9 mouse cellular contexts compared by ENCODE assay signal in the genomic region with DNA sequence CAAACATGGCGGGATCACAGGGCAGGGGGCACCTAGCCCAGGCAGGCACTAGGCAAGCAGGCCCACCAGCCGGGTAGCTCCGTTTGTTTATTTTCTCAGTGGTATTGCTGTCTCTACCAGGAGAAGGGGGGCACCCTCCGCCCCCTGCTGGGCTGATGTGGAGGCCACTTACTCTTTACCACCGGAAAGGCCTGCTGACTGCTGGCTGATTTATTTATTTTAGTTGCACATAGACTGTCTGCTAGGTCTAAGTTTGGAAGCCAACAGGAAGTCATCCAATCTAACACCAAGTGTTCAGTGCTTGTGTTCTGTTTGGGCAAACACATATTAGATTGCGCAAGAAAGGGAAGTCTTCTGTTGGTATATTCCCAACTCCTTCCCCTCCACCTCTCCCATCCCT.
DNase-seq lines count a peak whose midpoint lies in the region; ATAC-seq lines count a peak whose summit lies in the region.
"Had no signal": no experiment of that assay in that cellular context is flagged by ENCODE, and none has a peak within 500 bp of the region (broad histone marks: within the 10 kb centered on the region; RNA-seq: fewer than 3 reads in every experiment).

No protein-coding gene starts in this region.

- peak overlapping the region; percentile 45; the same call in 1 of the 2 replicates for H3K27ac ChIP-seq in hindbrain, embryonic 10.5 days
- H3K27ac ChIP-seq in hindbrain, embryonic 14.5 days = no peak overlapping the region
- H3K27ac ChIP-seq in heart, embryonic 16.5 days (ENCODE audit: low read length) = no peak overlapping the region
- H3K27ac ChIP-seq in limb, embryonic 11.5 days (replicated peaks; ENCODE audit: low read depth, low read length) = no peak overlapping the region
- peak overlapping the region; percentile 44; the same call in 1 of the 2 replicates for H3K27ac ChIP-seq in stomach, embryonic 14.5 days (ENCODE audit: low read length)
- H3K27ac ChIP-seq: embryonic facial prominence, embryonic 13.5 days had no signal

- H3K27me3 ChIP-seq in hindbrain, embryonic 10.5 days (ENCODE audit: insufficient read depth, poor library complexity, severe bottlenecking) = peaks cover 8% of the 10 kb centered on the region; the same call in 1 of the 2 replicates
- H3K27me3 ChIP-seq in hindbrain, embryonic 14.5 days (ENCODE audit: control insufficient read depth, insufficient read depth, low read length) = no peaks in the 10 kb centered on the region
- no peaks in the 10 kb centered on the region for H3K27me3 ChIP-seq in heart, embryonic 16.5 days (ENCODE audit: control insufficient read depth, insufficient read depth, low read length)
- H3K27me3 ChIP-seq in limb, embryonic 11.5 days (ENCODE audit: control insufficient read depth, insufficient read depth, low read length) = no peaks in the 10 kb centered on the region
- no peaks in the 10 kb centered on the region for H3K27me3 ChIP-seq in stomach, embryonic 14.5 days (ENCODE audit: control insufficient read depth, insufficient read depth, low read length)
- H3K27me3 ChIP-seq: embryonic facial prominence, embryonic 13.5 days had no signal

- no peaks in the 10 kb centered on the region for H3K36me3 ChIP-seq in hindbrain, embryonic 10.5 days
- no peaks in the 10 kb centered on the region for H3K36me3 ChIP-seq in hindbrain, embryonic 14.5 days (replicated peaks; ENCODE audit: control insufficient read depth, insufficient read depth)
- H3K36me3 ChIP-seq in heart, embryonic 16.5 days (ENCODE audit: control insufficient read depth, insufficient read depth) = no peaks in the 10 kb centered on the region
- H3K36me3 ChIP-seq in limb, embryonic 11.5 days (ENCODE audit: control insufficient read depth, insufficient read depth, low read length) = no peaks in the 10 kb centered on the region
- no peaks in the 10 kb centered on the region for H3K36me3 ChIP-seq in stomach, embryonic 14.5 days (ENCODE audit: control insufficient read depth, insufficient read depth, low read length)
- H3K36me3 ChIP-seq: embryonic facial prominence, embryonic 13.5 days had no signal

- H3K4me2 ChIP-seq in hindbrain, embryonic 14.5 days (replicated peaks) = no peak overlapping the region
- no peak overlapping the region for H3K4me2 ChIP-seq in heart, embryonic 16.5 days (ENCODE audit: low read depth, low read length)
- no peak overlapping the region for H3K4me2 ChIP-seq in limb, embryonic 11.5 days (ENCODE audit: low read depth, severe bottlenecking)
- H3K4me2 ChIP-seq in stomach, embryonic 14.5 days (replicated peaks; ENCODE audit: low read depth, low read length) = no peak overlapping the region
- H3K4me2 ChIP-seq: embryonic facial prominence, embryonic 13.5 days had no signal

- 44% methylated on average over 6 of the region's 6 CpGs for WGBS in hindbrain, embryonic 10.5 days
- WGBS in hindbrain, embryonic 14.5 days = 62% methylated on average over 6 of the region's 6 CpGs
- WGBS in heart, embryonic 16.5 days = 37% methylated on average over 6 of the region's 6 CpGs
- 29% methylated on average over 6 of the region's 6 CpGs for WGBS in limb, embryonic 11.5 days
- WGBS in stomach, embryonic 14.5 days = 40% methylated on average over 6 of the region's 6 CpGs

- H3K9me3 ChIP-seq in hindbrain, embryonic 10.5 days = no peaks in the 10 kb centered on the region
- no peaks in the 10 kb centered on the region for H3K9me3 ChIP-seq in hindbrain, embryonic 14.5 days (ENCODE audit: control insufficient read depth, low read length)
- H3K9me3 ChIP-seq in heart, embryonic 16.5 days (replicated peaks; ENCODE audit: control insufficient read depth, low read length) = no peaks in the 10 kb centered on the region
- H3K9me3 ChIP-seq in limb, embryonic 11.5 days (ENCODE audit: control insufficient read depth, low read length) = no peaks in the 10 kb centered on the region
- H3K9me3 ChIP-seq in stomach, embryonic 14.5 days (ENCODE audit: control insufficient read depth, low read depth, low read length) = no peaks in the 10 kb centered on the region
- H3K9me3 ChIP-seq: embryonic facial prominence, embryonic 13.5 days had no signal

- H3K4me3 ChIP-seq in hindbrain, embryonic 10.5 days = no peak overlapping the region
- no peak overlapping the region for H3K4me3 ChIP-seq in hindbrain, embryonic 14.5 days (replicated peaks; ENCODE audit: low read length)
- no peak overlapping the region for H3K4me3 ChIP-seq in heart, embryonic 16.5 days (ENCODE audit: low read length)
- H3K4me3 ChIP-seq in limb, embryonic 11.5 days (ENCODE audit: low read depth, low read length) = no peak overlapping the region
- H3K4me3 ChIP-seq in stomach, embryonic 14.5 days (ENCODE audit: low read depth, low read length) = no peak overlapping the region
- H3K4me3 ChIP-seq: embryonic facial prominence, embryonic 13.5 days had no signal

- ATAC-seq in hindbrain, embryonic 14.5 days (ENCODE audit: low FRiP score) = no peak
- ATAC-seq in heart, embryonic 16.5 days (replicated peaks; ENCODE audit: extremely low read depth, insufficient read depth, low FRiP score) = peak; percentile 28; the same call in 1 of the 2 replicates
- no peak for ATAC-seq in limb, embryonic 11.5 days (ENCODE audit: insufficient number of reproducible peaks, low FRiP score, low TSS enrichment, low read depth)
- ATAC-seq in stomach, embryonic 14.5 days (ENCODE audit: insufficient number of reproducible peaks, insufficient read depth, low FRiP score, low read depth) = 0 out of 2 replicates have a peak, but pooled peaks have one; percentile 23

- DNase-seq in hindbrain, embryonic 10.5 days (ENCODE audit: low spot score) = peak; percentile 71
- no peak for DNase-seq in hindbrain, embryonic 14.5 days (ENCODE audit: low spot score)
- peak; percentile 71 for DNase-seq in adrenal gland, adult 2 months
- DNase-seq in limb, embryonic 11.5 days (ENCODE audit: low spot score) = peak; percentile 49
- DNase-seq in cerebellum, postnatal 25 days = no peak
- no peak for DNase-seq in right cerebral cortex, adult 18-20 months

- H3K9ac ChIP-seq in hindbrain, embryonic 14.5 days = no peak overlapping the region
- no peak overlapping the region for H3K9ac ChIP-seq in heart, embryonic 16.5 days (ENCODE audit: low read length)
- H3K9ac ChIP-seq in limb, embryonic 11.5 days (ENCODE audit: low read length) = no peak overlapping the region
- no peak overlapping the region for H3K9ac ChIP-seq in stomach, embryonic 14.5 days (replicated peaks; ENCODE audit: low read depth, low read length)
- H3K9ac ChIP-seq: embryonic facial prominence, embryonic 13.5 days had no signal

- peaks cover 24% of the 10 kb centered on the region for H3K4me1 ChIP-seq in hindbrain, embryonic 10.5 days (replicated peaks)
- peaks cover 8% of the 10 kb centered on the region for H3K4me1 ChIP-seq in hindbrain, embryonic 14.5 days (replicated peaks; ENCODE audit: control insufficient read depth, insufficient read depth, low read length)
- H3K4me1 ChIP-seq in heart, embryonic 16.5 days (ENCODE audit: control insufficient read depth, insufficient read depth, low read length) = peaks cover 13% of the 10 kb centered on the region
- peaks cover 11% of the 10 kb centered on the region for H3K4me1 ChIP-seq in limb, embryonic 11.5 days (ENCODE audit: control insufficient read depth, insufficient read depth, low read length)
- peaks cover 16% of the 10 kb centered on the region for H3K4me1 ChIP-seq in stomach, embryonic 14.5 days (ENCODE audit: control insufficient read depth, insufficient read depth, low read length)

Comparison
In these comparisons a context has a peak if more than half of its experiments do, and no peak if none do; other contexts are left out.
1. DNase-seq: peak in hindbrain, embryonic 10.5 days (single experiment), adrenal gland, adult 2 months (single experiment) and limb, embryonic 11.5 days (single experiment); none in hindbrain, embryonic 14.5 days (single experiment), cerebellum, postnatal 25 days (0 of 2) and right cerebral cortex, adult 18-20 months (single experiment).
2. H3K27ac ChIP-seq: peak in hindbrain, embryonic 10.5 days (single experiment) and stomach, embryonic 14.5 days (single experiment); none in hindbrain, embryonic 14.5 days (single experiment), heart, embryonic 16.5 days (single experiment) and limb, embryonic 11.5 days (single experiment).
3. ATAC-seq: peak in heart, embryonic 16.5 days (single experiment) and stomach, embryonic 14.5 days (single experiment); none in hindbrain, embryonic 14.5 days (single experiment) and limb, embryonic 11.5 days (single experiment).